Mouse (Mus musculus) central nervous system, embryonic 18 days (tissue): ENCODE results near the gene Extl2. TPM values are rescaled to one million over a fixed set of nuclear protein-coding genes. Genes with fewer than 3 reads are reported as not detected.

Experiments used
- polyA plus RNA-seq: library from polyadenylated mRNA; depleted of rRNA; stranded (reverse); fragments of >200 nt; gene quantifications from 2 replicates; pipeline ENCODE4 v1.2.3, GENCODE M21; 2012; rRNA removed

Extl2 gene
- polyA plus RNA-seq: 13.9 and 19.3 TPM in 2 replicates

GRCm38 (mm10) chr3:116006978-116007940 is at the start of gene Extl2, which contains the start of gene Slc30a7:
TSS of gene Extl2 (plus strand) at chr3:116007462.
TSS of gene Slc30a7 (minus strand) at chr3:116007406.

Other genes starting within 250 kb of the Extl2 start
- 14.8 and 15.5 TPM in 2 replicates for gene Dph5, start 119.6 kb upstream of the Extl2 start, polyA plus RNA-seq
- 20.0 and 20.3 TPM in 2 replicates for gene Slc30a7, start 56 bp upstream of the Extl2 start, polyA plus RNA-seq
- gene Vcam1, start 122.2 kb downstream of the Extl2 start, polyA plus RNA-seq: 15.9 and 17.7 TPM in 2 replicates
- gene Gpr88, start 246.0 kb downstream of the Extl2 start, polyA plus RNA-seq: 20.9 and 32.6 TPM in 2 replicates